Mouse (Mus musculus) adrenal gland, postnatal 4 days (tissue): ENCODE measurements around the gene Fam102b. TPM values are rescaled to one million over a fixed set of nuclear protein-coding genes. Genes with fewer than 3 reads are reported as not detected.

Experiments
- DNase-seq, 2 experiments: peaks; one replicate each; pipeline ENCODE4 v3.0.0; 2021 to 2022; ENCODE audit warnings: low spot score in 2 of 2, mixed read lengths in 2 of 2
- long read RNA-seq, 2 experiments: library from polyadenylated mRNA; stranded (forward); transcript quantifications; one replicate each; pipeline ENCODE4 v2.0.0; 2021
- total RNA-seq, 2 experiments: library from RNA; stranded (reverse); gene quantifications; 2 replicates each; pipeline ENCODE4 v1.2.3; 2021

Fam102b gene
- total RNA-seq, result 10 to 100 TPM; 20.7 to 22.7 TPM
- long read RNA-seq, experiment 1, full-length matches to known transcripts, result 1 of 4 reads
- long read RNA-seq, experiment 1, partial matches to known transcripts, result 0 of 4 reads
- long read RNA-seq, experiment 1, other reads (novel, unspliced or antisense), result 3 of 4 reads
- long read RNA-seq, experiment 2, full-length matches to known transcripts, result 10 of 14 reads
- long read RNA-seq, experiment 2, partial matches to known transcripts, result 1 of 14 reads
- long read RNA-seq, experiment 2, other reads (novel, unspliced or antisense), result 3 of 14 reads

GRCm38 (mm10) chr3:109027515-109027987 is at the start of gene Fam102b:
Gene Fam102b (minus strand): TSS chr3:109027607.
- peak; percentile 80 for DNase-seq

- DNase-seq, result no peak
Measured at GRCm38 (mm10) chr3:109062989-109063388, 35.6 kb upstream of the Fam102b start.

- DNase-seq, result no peak
Measured at GRCm38 (mm10) chr3:109062391-109062790, 35.0 kb upstream of the Fam102b start.

GRCm38 (mm10) chr3:109059903-109060302 is 32.5 kb upstream of the Fam102b start:
- DNase-seq, result no peak

- DNase-seq, result no peak
Measured at GRCm38 (mm10) chr3:109051946-109052331, 24.5 kb upstream of the Fam102b start.

GRCm38 (mm10) chr3:109051056-109051945 is 23.9 kb upstream of the Fam102b start:
- DNase-seq, result no peak

- DNase-seq, result no peak
Measured at GRCm38 (mm10) chr3:109047707-109048283, 20.4 kb upstream of the Fam102b start.

- DNase-seq, result no peak
Measured at GRCm38 (mm10) chr3:109046428-109046827, 19.0 kb upstream of the Fam102b start.

- no peak for DNase-seq
Measured at GRCm38 (mm10) chr3:109043395-109043794, 16.0 kb upstream of the Fam102b start.

- no peak for DNase-seq
Measured at GRCm38 (mm10) chr3:109040908-109041307, 13.5 kb upstream of the Fam102b start.

- DNase-seq, result no peak
Measured at GRCm38 (mm10) chr3:109034411-109034810, 7.0 kb upstream of the Fam102b start.

- DNase-seq, result no peak
Measured at GRCm38 (mm10) chr3:109032306-109032705, 4.9 kb upstream of the Fam102b start.

GRCm38 (mm10) chr3:109031626-109032025 is 4.2 kb upstream of the Fam102b start:
- DNase-seq, result no peak

- DNase-seq, result no peak
Measured at GRCm38 (mm10) chr3:109030817-109031216, 3.4 kb upstream of the Fam102b start.

- DNase-seq, result no peak
Measured at GRCm38 (mm10) chr3:109029661-109030060, 2.3 kb upstream of the Fam102b start.

GRCm38 (mm10) chr3:109026991-109027470 is 376 bp downstream of the Fam102b start:
- peak in 1 of 2 experiments; percentile 9 for DNase-seq

GRCm38 (mm10) chr3:109026462-109026990 is 881 bp downstream of the Fam102b start:
- DNase-seq, result no peak

GRCm38 (mm10) chr3:109025579-109025978 is 1.8 kb downstream of the Fam102b start:
- peak; percentile 30 to 54 for DNase-seq

- no peak for DNase-seq
Measured at GRCm38 (mm10) chr3:109023066-109023465, 4.3 kb downstream of the Fam102b start.

GRCm38 (mm10) chr3:109021720-109022516 is 5.5 kb downstream of the Fam102b start:
- no peak for DNase-seq
